Mouse (Mus musculus) duodenum, adult 2 months (tissue): ENCODE measurements around the gene Scd1. TPM values are rescaled to one million over a fixed set of nuclear protein-coding genes. Genes with fewer than 3 reads are reported as not detected.

Source experiments
- polyA plus RNA-seq: library from polyadenylated mRNA; depleted of rRNA; stranded (reverse); fragments of >200 nt; gene quantifications from 2 replicates; pipeline ENCODE4 v1.2.3, GENCODE M21; 2012; ENCODE audit warnings: low replicate concordance; rRNA removed

Scd1 gene
- 43.2 and 112 TPM in 2 replicates for polyA plus RNA-seq

DNA sequence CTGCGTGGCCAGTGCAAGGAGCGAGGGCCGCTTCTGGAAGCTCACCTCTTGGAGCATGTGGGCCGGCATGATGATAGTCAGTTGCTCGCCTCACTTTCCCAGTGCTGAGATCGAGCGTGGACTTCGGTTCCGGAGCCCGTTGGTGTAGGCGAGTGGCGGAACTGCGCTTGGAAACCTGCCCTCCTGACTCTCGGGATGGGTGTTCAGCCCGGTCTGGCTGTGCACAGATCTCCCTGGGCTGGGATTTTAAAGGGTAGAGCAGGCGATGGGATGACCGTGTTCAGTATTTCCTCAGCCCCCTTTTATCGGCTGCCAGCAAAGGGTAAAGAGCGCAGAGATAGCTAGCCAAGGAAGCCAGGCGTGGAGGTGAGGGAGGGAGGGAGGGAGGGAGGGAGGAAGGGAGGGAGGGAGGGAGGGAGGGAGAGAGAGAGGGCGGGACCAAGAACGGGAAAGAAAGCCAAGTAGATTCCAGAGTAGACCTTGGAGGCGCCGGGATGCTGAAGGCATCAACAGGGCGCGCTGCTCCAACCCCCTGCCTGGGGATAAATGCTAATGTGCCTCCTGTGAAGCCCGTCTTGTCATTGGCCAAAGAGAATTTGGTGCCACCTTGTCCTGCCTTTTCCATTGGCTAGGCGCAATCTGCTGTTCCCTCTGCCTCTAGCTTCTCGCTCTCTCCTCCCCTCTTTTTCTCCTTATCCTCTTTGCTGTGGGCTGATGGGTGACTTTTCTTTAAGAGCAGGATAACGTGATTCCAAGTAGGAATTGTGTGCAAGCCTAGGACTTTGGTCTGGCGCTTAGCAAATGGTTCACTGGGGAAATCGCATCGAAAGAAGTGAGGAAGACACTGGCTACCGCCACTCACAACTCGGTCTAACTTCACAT, at the start of gene Scd1:
TSS of gene Scd1 (minus strand) at position 539 of the 882 bp plus-strand sequence.

Other genes starting within 250 kb of the Scd1 start
- gene Pkd2l1, start 215.4 kb downstream of the Scd1 start, polyA plus RNA-seq, result 0.02 and 0.08 TPM in 2 replicates
- not detected in 2 replicates for gene Scd3, start 204.6 kb downstream of the Scd1 start, polyA plus RNA-seq
- gene Scd2, start 114.2 kb downstream of the Scd1 start, polyA plus RNA-seq, result 9.5 and 29.2 TPM in 2 replicates
- gene Scd4, start 74.8 kb downstream of the Scd1 start, polyA plus RNA-seq, result 0.04 and 0.09 TPM in 2 replicates
- gene Wnt8b, start 85.6 kb upstream of the Scd1 start, polyA plus RNA-seq, result not detected in 2 replicates
- gene Sec31b, start 138.0 kb upstream of the Scd1 start, polyA plus RNA-seq, result 0.69 and 2.8 TPM in 2 replicates
- gene Gm20538, start 145.0 kb upstream of the Scd1 start, polyA plus RNA-seq, result not detected in 2 replicates
- 634 and 747 TPM in 2 replicates for gene Ndufb8, start 147.6 kb upstream of the Scd1 start, polyA plus RNA-seq
- gene Hif1an, start 155.0 kb upstream of the Scd1 start, polyA plus RNA-seq, result 7.2 and 9.6 TPM in 2 replicates